Mouse (Mus musculus): ENCODE measurements around the gene Ppa1.
A peak's percentile ranks its signal among the peaks of the same experiment; 100 is the strongest.

Ppa1 gene

DNA sequence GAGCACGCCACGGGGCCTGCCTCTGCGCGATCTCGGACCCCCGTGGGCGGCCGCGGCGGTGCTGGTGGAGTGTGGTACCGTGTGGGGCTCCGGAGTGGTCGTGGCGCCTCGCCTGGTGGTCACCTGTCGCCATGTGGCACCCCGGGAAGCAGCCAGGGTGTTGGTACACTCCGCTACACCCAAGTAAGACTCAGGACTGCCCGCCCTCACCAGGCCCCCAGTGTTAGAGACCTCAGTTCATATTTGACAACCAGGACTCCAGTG is 48.1 kb downstream of the Ppa1 start:
- DNase-seq: peak; percentile 31

DNA sequence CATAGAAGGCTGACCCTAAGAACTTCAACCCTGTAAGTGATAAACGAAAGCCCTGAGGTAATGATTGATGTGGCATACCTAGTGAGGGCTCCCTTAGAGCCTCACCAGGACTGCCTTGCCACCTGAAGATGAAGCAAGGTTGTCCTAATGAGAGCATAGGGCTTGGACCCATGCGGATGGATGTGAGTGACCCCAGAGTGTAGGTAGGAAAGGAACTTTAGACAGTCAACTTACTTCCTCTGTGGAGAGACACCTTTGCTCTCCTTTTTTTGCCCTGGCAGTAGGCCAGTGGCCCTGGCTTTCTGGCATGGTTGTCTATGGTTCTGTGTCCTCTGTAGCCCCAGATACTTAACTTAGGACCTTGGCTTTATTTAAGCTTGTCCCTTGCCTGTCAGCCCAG is 48.7 kb downstream of the Ppa1 start:
- DNase-seq: peak; percentile 81

DNA sequence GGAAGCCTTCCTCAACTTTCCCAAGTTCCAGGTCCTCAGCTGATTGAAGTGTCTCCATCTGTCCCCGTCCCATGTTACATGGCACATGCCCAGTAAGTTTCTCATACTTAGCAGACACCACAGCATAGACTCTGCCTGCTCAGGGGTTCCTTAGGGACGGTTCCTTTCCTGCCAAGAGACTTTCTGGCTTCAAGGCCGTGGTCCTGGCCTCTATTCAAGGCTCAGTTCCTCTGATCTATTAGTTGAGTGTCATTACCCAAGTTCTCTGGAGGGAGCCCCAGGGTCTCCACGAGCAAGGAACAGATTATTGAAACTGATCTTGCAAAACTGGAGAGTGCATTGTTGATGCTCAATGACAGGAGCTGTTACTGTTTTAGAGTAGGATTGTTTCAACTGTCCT is 56.3 kb downstream of the Ppa1 start:
- DNase-seq: no peak

DNA sequence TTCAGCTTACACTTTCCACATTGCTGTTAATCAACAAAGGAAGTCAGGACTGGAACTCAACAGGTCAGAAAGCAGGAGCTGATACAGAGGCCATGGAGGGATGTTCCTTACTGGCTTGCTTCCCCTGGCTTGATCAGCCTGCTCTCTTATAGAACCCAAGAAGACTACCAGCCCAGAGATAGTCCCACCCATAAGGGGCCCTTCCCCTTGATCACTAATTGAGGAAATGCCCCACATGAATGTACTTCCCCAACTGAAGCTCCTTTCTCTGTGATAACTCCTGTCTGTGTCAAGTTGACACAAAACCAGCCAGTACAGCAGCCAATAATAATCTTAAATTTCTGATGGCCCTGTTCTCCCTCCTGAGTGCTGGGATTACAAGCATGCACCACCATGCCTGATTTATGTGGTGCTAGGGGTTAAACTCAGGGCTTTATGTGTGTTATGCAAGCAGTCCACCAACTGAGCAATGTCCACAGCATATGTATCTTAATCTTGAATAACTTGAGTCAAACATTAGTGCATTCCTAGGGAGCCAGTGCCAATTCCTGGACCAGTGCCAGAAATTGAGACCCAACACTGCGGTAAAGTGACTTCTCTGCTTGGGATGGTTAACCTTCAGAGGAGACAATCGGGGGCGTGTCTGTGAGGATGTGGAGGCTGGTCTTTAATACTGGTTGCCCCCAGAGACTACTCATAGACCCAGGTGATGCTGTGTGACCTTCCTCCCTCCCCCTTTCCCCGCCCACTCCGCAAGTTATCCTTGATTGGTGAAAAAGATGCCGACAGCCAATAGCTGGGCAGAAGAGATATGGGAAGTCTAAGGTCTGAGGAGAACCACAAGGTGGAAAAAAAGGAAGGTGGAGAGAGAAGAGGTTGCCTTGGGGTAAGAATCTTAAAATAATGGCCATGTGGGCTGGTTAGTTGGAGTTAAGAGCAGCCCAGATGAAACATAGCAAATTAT is 58.3 kb downstream of the Ppa1 start:
- DNase-seq: peak; percentile 74

DNA sequence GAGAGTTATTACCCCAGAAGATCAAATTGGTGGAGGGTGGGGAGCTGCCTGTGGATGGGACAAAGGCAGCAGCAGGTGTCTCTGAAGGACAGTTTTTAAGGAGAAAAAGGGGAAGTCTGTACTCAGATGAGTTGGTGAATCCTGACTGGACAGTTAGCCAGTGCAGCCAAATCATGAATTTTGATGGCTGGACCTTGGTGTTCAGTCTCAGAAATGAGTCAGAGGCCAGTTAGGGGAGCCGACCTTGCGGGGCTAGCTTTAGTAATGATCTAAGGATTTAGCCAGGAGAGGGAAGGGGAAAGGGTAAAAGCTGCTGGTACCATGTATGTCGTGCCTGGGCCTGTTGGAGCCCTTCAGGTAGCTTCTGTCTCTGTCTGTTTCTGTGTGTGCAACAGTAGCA is 65.2 kb downstream of the Ppa1 start:
- DNase-seq: no peak

DNA sequence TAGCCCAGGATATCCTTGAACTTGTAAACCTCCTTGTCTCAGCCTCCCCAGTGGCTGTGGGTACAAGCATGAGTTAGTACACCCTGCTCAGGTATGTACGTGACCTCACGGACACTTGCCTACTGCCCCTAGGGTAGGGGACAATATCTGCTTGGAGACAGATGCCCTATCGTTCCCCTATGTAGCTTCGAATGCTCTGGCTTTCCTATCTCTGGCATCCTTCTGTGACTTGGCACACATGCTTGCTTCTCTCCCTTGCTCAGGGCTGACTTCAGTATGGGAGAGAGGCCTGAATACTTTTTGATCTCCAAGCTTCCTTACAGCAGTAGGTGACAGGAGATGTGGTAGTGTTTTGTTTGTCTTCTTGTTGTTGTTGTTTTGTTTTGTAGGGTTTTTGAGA is 65.8 kb downstream of the Ppa1 start:
- DNase-seq: no peak

DNA sequence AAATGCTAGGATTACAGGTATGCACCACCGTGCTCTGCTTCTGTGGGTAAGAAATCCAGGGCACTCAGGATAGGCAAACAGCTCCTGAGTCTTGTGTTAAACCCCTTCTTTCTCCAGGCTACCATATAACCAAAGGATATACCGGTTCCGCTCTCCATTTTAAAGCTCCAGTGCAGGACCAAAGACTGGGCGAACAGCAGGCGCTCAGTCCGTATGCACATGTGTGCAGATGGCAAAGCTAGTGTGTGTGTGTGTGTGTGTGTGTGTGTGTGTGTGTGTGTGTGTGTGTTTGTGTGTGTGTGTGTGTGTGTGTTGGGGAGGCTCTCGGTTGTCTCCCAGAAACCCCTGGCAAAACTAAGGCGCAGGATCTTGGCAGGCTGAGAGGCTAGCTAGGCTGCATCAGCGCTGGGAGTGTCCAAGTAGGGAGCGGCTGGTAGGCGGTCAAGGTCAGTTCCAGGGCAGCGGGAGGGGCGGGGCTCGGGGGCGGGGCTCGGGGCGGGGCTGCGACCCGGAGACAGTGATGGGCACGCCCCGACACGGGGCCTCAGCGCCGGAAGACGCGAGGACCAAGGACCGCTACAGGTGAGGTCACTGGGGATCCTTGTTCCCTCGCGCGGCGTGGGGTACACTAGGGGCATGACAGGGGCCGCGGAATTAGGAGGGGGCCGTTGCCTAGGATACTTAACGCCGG is 66.6 kb downstream of the Ppa1 start, which contains the start of gene Aifm2:
Gene Aifm2, plus strand, starts transcription at position 493 of the 691 bp plus-strand sequence.
- DNase-seq: peak; percentile 84

DNA sequence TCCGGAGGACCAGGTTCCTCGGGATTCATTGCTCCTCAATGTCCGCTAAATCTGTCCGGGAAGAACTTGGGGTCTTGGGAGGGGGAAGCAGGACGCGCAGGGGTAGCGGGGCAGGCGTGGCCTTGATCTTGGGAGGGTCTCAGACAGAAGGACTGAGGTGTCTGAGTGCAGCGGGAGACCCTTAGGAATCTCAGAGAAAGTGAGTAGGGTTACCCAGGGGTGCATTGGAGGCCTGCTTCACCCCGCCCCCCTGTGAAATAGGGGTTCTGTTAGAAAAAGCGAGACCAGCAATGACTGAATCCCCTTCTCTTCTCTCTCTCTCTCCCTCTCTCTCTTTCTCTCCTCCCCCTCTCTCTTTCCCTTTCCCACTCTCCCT is 67.1 kb downstream of the Ppa1 start:
- DNase-seq: no peak

DNA sequence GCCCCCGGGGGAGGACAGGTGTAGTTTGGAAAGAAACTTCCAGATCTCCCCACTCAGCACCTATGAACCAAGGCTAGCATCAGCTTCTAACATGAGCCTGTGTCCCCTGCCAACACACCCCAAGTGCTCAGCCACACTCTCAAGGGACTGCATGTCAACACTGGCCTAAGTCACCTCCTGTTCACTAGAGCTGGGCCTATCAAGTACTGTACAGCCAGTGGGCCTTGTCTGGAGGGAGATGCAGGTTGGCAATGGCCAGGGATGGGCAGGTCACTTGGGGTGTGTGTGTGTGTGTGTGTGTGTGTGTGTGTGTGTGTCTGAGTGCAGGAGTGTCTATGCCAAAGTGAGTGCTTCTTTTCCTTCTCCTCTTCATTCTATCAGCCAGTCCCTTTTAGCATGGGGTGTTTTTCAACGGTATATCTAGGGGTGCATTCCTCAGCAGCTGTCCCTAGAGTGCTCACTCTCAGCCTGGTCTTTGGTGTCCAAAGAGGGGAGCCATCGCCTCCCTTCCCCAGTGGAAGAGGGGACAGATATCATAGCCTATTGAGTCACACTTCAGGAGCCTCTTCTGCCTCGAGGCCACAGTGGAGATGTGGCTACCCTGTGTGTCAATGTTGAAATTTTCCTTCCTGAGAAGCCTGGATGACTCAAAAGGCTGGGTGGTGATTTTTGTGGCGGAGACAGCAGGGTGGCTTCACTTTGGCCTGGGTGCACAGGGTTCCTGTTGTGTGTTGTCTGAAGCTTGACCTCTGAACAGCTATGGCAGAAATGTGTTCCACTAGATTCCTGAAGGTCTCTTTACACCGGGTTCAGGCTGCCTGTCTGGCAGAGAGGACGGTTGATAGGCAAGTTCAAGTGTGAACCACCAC is 67.9 kb downstream of the Ppa1 start:
- DNase-seq: no peak

DNA sequence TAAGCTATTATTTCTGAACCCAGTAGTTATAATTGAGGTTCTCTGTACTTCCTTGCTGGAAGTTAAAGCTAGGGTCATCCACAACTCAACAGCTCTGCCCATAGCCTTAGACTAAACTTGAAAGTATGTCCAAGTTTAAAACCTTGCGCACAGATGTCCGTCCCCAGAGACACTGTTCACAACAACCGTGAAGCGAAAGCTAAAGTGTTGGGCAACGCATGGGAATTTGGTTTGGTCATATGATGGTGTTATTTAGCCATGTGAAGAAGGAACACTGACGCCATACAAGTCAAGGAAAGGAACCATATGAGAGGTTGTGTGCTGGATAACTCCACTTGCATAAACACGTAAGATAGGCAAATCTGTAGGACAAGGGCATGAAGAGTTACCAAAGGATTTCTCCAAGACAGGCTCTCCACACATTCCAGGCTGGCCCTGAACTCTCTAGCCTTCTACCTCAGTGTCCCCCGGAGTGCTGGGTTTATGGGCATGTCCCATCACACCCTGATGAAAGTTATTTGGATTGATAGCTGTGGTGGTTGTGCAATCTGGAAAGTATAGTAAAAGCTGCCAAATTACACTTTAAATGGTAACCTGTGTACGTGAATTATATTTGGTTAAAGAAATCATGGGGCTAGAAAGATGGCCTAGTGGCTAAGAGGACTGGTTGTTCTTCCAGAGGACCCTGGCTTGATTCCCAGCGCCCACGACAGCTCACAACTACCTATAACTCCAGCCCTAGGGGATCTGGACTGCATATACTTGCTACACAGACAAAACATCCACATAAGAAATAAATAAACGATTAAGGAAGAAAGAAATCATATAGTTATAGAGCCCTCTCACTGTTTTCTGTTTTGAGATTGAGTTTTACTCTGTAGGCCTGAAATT is 69.3 kb downstream of the Ppa1 start:
- DNase-seq: no peak

DNA sequence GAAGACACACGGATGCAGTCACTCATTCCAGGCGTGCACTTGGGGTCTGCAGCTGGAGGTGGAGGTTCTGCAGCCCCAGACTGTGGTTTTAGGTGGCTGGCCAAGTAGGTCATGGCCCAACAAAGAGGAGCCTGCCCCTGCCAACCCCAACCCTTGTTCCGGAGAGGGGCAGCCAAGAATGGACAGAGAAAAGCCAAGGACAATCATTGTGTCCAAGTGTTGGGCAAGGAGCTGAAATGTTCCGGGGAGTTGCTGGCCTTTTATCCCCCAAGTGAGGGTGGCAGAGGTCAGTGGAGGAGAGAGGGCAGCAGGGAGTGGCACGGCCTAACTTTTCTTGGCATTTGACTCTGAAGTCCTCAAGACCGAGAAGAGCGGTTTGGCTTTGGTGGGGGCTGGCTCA is 72.0 kb downstream of the Ppa1 start:
- no peak for DNase-seq

DNA sequence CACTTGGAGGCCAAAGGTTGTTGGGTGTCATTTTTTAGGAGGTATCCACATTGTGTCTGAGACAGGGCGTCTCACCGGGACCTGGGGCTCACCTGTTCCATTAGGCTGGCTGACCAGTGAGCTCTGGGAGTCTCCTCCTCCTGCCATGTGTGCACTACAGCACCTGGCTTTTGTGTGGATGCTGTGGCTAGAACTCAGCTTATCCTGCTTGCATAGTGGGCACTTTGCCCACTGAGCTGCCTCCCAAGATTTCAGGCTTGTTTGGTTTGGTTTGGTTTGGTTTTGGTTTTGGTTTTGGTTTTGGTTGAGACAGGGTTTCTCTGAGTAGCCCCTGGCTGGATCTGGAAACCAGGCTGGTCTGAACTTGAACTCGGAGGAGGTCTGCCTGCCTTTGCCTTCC is 73.9 kb downstream of the Ppa1 start:
- no peak for DNase-seq

DNA sequence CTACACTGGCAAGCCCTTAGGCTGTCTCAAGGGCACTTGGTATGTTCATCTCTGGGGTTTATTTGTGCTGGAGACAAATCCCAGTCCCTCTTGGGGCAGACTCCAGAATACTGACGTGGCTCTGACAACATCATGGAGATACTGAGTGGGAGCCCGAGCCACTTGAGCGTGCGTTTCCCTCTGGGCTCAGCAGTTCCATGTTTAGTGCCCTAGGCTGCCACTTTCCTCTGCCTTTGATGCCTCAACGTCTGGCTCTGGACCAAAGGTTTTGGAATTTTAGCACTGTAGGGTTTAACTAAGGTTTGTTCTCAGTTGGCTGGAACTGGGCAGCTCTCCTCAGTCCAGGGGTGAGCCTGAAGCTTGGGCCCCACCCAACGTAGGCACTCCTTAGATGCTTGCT is 74.9 kb downstream of the Ppa1 start:
- DNase-seq: no peak

Data from kidney, postnatal 10 days (tissue).